Mouse (Mus musculus) liver, adult 2 months (tissue): ENCODE measurements around the gene Epx.

Experiments
- CTCF ChIP-seq: fragments of 200-500 bp; IDR thresholded peaks from 2 replicates; pipeline ENCODE4 v1.5.1; 2011; ENCODE audit warnings: low read depth, low read length, control low read depth
- POLR2A ChIP-seq: fragments of 200-500 bp; IDR thresholded peaks from 2 replicates; pipeline ENCODE4 v1.6.1; 2011; ENCODE audit warnings: low read length, control low read depth; ENCODE audit not compliant: insufficient read depth; ENCODE audit errors: extremely low read depth

DNA sequence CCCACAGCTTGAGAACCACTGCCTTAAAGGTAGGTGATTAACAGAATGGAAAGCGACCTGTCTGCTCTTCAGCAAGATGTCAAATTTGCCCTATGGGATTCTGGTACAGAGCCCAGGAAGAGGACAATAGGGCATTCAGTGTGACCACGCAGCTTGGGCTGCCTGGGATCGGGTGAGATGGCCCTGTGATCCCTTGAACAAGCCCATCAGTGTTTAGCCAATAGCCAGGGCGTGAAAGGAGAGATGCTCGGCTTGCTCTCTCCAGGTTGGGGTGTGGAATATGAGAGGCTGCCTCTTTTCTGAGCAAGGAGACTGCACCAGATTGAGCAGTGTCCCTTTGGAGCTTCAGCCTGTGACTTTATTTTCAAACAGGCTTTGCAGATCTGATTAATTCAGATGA lies 53.8 kb downstream of the Epx start:
- TF ChIP-seq CTCF (no peak), POLR2A (no peak)
